Mouse (Mus musculus) common myeloid progenitor, adult 5-6 weeks (primary cell): ENCODE measurements around the gene Pdia3. TPM values are rescaled to one million over a fixed set of nuclear protein-coding genes. Genes with fewer than 3 reads are reported as not detected.
A peak's percentile ranks its signal among the peaks of the same experiment; 100 is the strongest.
"Not testable (repeated sequence)": the region's sequence is repeated elsewhere in the genome, so short reads cannot be mapped to it uniquely, and the experiment has no call there.

ENCODE experiments used
- ATAC-seq: replicated peaks from 2 replicates; pipeline ENCODE4 v1.8.0; 2016; ENCODE audit warnings: low read depth, mild to moderate bottlenecking, moderate TSS enrichment, inconsistent platforms; ENCODE audit not compliant: poor library complexity, severe bottlenecking
- total RNA-seq: library from RNA; stranded (forward); fragments of 200-1000, 187-1606 nt; gene quantifications from 2 replicates; pipeline ENCODE4 v1.2.3, GENCODE M21; 2017

The Pdia3 gene
- total RNA-seq, 1 experiment from 2014 or later, result 336 TPM

- 0 out of 2 replicates have a peak, but pooled peaks have one; percentile 20 for ATAC-seq
Observed at GRCm38 (mm10) chr2:121441800-121442199, 28.2 kb downstream of the Pdia3 start.

- peak; percentile 79 for ATAC-seq
Observed at GRCm38 (mm10) chr2:121442259-121443067, 28.9 kb downstream of the Pdia3 start.

- ATAC-seq, result no peak
Observed at GRCm38 (mm10) chr2:121443068-121443349, 29.4 kb downstream of the Pdia3 start.

GRCm38 (mm10) chr2:121444178-121444577 lies 30.6 kb downstream of the Pdia3 start, which contains the start of gene Ell3:
TSS of gene Ell3 (minus strand) at chr2:121444278.
- no peak for ATAC-seq

- no peak for ATAC-seq
Observed at GRCm38 (mm10) chr2:121445117-121445516, 31.5 kb downstream of the Pdia3 start.

GRCm38 (mm10) chr2:121446506-121446905 lies 32.9 kb downstream of the Pdia3 start:
- ATAC-seq, result no peak

DNA sequence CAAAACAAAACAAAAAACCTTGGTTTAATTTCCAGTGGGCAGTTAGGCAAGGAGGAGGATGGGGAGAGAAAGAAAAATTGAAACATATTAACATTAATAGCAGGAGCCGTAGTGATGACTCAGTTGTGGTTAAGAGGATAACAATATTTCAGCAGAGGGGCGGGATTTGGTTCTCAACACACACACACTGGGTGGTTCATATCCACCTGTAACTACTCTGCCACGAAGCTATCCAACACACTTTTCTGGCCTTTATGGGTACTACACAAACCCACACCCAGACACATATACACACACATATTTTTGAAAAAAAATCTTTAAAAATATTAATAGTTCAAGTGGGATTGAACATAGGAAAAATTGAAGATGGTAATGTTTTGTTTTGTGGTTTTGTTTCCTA lies 33.4 kb downstream of the Pdia3 start:
- ATAC-seq, result no peak

DNA sequence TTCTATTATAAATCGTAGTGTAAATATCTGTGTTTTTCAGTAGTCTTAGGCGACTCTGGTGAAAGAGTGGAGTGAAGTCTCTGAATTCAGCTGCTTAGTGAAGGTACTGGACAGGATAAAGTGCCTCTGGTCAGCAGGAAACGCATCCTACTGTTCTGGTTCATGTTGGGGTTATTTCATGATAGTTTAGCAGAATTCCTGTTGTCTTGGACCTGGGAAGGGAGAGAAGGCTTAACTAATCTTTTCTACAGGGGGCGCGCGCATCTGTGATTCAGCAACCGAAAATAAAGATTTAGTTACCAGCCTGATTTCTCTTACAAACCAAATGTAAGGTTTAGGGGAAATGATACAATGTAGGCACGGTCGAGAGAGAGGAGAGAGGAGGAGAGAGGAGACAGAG lies 34.6 kb downstream of the Pdia3 start:
- ATAC-seq, result no peak

- ATAC-seq, result peak; percentile 88
Observed at GRCm38 (mm10) chr2:121448739-121449535, 35.4 kb downstream of the Pdia3 start, which contains the start of gene Serf2. TSS of gene Serf2 (plus strand) at chr2:121449195.

DNA sequence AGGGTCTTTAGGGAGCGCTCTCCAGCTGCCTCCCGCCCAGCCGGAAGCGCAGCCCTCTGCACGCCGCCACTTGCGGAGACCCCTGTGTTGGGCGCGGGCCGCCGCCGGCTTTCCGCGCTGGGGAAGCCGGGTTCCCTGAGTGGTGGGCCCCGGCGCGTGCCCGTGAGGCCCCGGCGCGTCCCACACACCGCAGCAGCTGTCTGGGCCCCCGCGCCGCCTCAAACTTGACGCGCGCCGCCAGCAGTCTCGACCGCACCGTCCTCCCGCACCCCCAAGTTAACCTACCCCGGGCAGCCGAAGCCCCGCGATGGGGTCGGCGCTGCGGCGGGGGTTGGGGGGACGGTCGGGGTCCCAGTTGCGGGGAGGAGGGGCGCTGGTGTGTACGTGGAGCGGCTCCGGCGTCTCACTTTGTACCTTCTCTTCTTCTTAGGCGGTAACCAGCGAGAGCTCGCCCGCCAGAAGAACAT lies 36.0 kb downstream of the Pdia3 start:
- no peak for ATAC-seq

- ATAC-seq, result 0 out of 2 replicates have a peak, but pooled peaks have one; percentile 9
Observed at GRCm38 (mm10) chr2:121450093-121450492, 36.5 kb downstream of the Pdia3 start.

- no peak for ATAC-seq
Observed at GRCm38 (mm10) chr2:121452361-121452760, 38.8 kb downstream of the Pdia3 start.

DNA sequence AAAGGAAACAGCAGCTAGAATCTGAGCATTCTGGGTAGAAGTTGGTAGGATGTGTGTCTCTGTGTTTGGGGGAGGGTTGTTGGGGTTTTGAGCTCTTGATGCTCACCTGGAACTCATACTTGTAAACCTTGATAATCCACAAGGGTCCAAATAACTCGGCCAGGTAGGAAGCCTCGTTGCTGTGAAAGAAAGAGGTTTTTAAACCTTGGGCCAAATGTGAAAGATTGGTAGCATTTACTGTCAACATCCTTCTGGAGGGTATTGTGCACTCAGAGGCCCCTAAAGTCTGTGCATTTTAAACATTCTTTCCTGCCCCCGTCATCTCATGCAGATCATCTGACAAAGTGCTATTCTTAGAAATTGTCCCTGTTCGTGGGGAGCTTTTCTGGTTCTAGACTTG lies 39.4 kb downstream of the Pdia3 start, which contains the start of gene Hypk:
Hypk (plus strand) TSS at position 301 of the 400 bp plus-strand sequence.
- ATAC-seq, result no peak

DNA sequence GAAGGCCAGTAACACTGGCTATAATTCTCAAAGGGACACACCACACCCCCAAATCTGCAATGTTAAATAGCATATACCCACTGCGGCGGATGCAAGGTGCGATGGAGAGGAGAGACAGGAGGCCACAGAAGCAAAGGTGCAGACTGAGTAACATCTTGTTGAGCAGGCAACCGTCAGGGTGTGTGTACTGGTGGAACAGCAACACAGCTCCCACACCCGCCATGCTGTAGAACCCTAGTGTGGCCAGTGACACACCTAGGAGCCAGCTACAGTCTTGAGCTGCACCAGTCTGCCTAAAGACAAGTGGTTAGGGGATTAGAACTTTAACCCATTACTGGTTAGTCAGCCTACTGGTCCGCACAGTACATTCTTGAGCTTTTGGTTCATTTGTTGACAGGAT lies 40.3 kb downstream of the Pdia3 start:
- ATAC-seq, result no peak

GRCm38 (mm10) chr2:121455534-121455933 lies 42.0 kb downstream of the Pdia3 start:
- ATAC-seq, result no peak

GRCm38 (mm10) chr2:121456692-121457642 lies 43.4 kb downstream of the Pdia3 start, which contains the start of gene Serinc4:
TSS of gene Serinc4 (minus strand) at chr2:121456781.
- ATAC-seq, result peak; percentile 96

GRCm38 (mm10) chr2:121460071-121460470 lies 46.5 kb downstream of the Pdia3 start:
- no peak for ATAC-seq

DNA sequence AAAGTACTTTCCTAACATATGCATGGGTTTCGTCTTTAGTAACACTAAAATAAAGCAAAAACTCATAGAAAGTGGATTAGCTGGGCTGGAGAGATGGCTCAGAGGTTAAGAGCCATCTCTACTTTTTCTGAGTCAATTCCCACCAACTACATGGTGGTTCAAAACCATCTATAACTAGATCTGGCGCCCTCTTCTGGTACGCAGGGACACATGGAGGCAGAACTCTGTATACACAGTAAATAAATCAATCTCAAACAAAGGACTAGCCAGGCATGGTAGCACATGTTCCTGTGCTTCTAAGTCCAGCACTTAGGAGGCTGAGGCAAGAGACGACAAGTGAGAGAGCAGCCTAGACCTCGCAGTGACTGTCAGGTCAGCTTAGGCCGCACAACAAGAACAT lies 55.4 kb downstream of the Pdia3 start:
- peak; percentile 55 for ATAC-seq

- not testable (repeated sequence) for ATAC-seq
Observed at GRCm38 (mm10) chr2:121472783-121473182, 59.2 kb downstream of the Pdia3 start.
